Mouse (Mus musculus): ENCODE results near the gene Ifna15. TPM values are rescaled to one million over a fixed set of nuclear protein-coding genes. Genes with fewer than 3 reads are reported as not detected.

The Ifna15 gene
- polyA plus RNA-seq, 1 experiment, result not detected

GRCm38 (mm10) chr4:88533499-88533898, 24.5 kb downstream of the Ifna15 start:
- 94% methylated on average over 2 of the region's 2 CpGs for WGBS
- Histone ChIP-seq H3K27ac (ENCODE audit: control insufficient read depth, insufficient read depth, low read length) (no peak overlapping the region), H3K36me3 (ENCODE audit: control insufficient read depth, insufficient read depth, low read length) (no peaks in the 10 kb centered on the region), H3K4me1 (replicated peaks; ENCODE audit: control insufficient read depth, insufficient read depth, low read length) (peaks cover 3% of the 10 kb centered on the region; the same call in 1 of the 2 replicates), H3K27me3 (ENCODE audit: control insufficient read depth, insufficient read depth, low read length) (no peaks in the 10 kb centered on the region), H3K4me3 (ENCODE audit: control insufficient read depth, insufficient read depth, low read length) (no peak overlapping the region)
- TF ChIP-seq CTCF (IDR thresholded peaks at IDR 0.05; ENCODE audit: borderline replicate concordance, control insufficient read depth, extremely low read depth, insufficient read depth, low read length, poor library complexity) (no peak), POLR2A (IDR thresholded peaks at IDR 0.05; ENCODE audit: control insufficient read depth, extremely low read depth, insufficient read depth, low read length, poor library complexity) (no peak)
- DNase-seq, result no peak

DNA sequence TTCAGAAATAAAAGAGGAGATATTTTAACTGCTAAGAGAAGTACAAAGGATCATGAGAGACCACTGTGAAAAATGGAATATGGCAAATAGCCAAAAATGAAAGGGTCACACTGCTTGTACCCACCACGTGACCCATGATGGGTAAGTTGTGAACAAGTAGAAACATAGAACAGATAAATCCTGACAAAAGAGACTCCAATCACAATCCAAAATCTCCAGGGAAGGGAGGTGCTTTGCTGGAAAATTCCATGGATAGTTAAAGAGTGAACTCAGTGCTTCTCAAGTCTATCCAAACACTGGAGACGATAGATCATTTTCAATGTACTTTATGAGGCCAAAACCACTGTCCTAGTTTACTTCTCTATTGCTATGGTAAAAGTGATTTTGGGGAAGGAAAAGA, 27.2 kb downstream of the Ifna15 start:
- Histone ChIP-seq H3K4me3 (ENCODE audit: control insufficient read depth, insufficient read depth, low read length) (no peak overlapping the region), H3K27me3 (ENCODE audit: control insufficient read depth, insufficient read depth, low read length) (no peaks in the 10 kb centered on the region), H3K27ac (ENCODE audit: control insufficient read depth, insufficient read depth, low read length) (no peak overlapping the region), H3K36me3 (ENCODE audit: control insufficient read depth, insufficient read depth, low read length) (no peaks in the 10 kb centered on the region), H3K4me1 (replicated peaks; ENCODE audit: control insufficient read depth, insufficient read depth, low read length) (no peaks in the 10 kb centered on the region)
- 94% methylated on average over 2 of the region's 2 CpGs for WGBS
- DNase-seq, result no peak
- TF ChIP-seq POLR2A (IDR thresholded peaks at IDR 0.05; ENCODE audit: control insufficient read depth, extremely low read depth, insufficient read depth, low read length, poor library complexity) (no peak), CTCF (IDR thresholded peaks at IDR 0.05; ENCODE audit: borderline replicate concordance, control insufficient read depth, extremely low read depth, insufficient read depth, low read length, poor library complexity) (no peak)

DNA sequence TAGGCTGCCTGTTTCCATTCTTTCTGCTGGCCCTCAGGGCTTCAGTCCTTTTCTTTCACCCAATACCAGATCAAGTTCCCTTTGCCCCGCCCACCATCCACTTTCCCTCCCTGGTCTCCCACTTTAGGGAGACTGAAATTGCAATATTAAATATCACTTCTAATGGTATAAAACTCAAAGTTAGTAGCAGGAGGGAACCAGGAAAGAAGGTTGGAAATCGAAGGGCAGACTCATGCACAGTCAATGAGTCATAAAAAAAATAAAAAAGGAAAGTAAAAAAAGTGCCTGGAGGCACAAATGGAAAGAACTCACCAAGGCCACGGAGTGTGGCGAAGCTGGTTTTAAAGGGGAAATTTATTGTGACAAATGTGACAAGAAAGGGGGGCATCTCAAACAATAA, 27.8 kb downstream of the Ifna15 start:
- Histone ChIP-seq H3K27ac (ENCODE audit: control insufficient read depth, insufficient read depth, low read length) (no peak overlapping the region), H3K27me3 (ENCODE audit: control insufficient read depth, insufficient read depth, low read length) (no peaks in the 10 kb centered on the region), H3K36me3 (ENCODE audit: control insufficient read depth, insufficient read depth, low read length) (no peaks in the 10 kb centered on the region), H3K4me3 (ENCODE audit: control insufficient read depth, insufficient read depth, low read length) (no peak overlapping the region), H3K4me1 (replicated peaks; ENCODE audit: control insufficient read depth, insufficient read depth, low read length) (no peaks in the 10 kb centered on the region)
- TF ChIP-seq CTCF (IDR thresholded peaks at IDR 0.05; ENCODE audit: borderline replicate concordance, control insufficient read depth, extremely low read depth, insufficient read depth, low read length, poor library complexity), result no peak
- no peak for TF ChIP-seq POLR2A (IDR thresholded peaks at IDR 0.05; ENCODE audit: control insufficient read depth, extremely low read depth, insufficient read depth, low read length, poor library complexity)
- no peak for DNase-seq
- WGBS, result 87% methylated on average over 4 of the region's 4 CpGs

DNA sequence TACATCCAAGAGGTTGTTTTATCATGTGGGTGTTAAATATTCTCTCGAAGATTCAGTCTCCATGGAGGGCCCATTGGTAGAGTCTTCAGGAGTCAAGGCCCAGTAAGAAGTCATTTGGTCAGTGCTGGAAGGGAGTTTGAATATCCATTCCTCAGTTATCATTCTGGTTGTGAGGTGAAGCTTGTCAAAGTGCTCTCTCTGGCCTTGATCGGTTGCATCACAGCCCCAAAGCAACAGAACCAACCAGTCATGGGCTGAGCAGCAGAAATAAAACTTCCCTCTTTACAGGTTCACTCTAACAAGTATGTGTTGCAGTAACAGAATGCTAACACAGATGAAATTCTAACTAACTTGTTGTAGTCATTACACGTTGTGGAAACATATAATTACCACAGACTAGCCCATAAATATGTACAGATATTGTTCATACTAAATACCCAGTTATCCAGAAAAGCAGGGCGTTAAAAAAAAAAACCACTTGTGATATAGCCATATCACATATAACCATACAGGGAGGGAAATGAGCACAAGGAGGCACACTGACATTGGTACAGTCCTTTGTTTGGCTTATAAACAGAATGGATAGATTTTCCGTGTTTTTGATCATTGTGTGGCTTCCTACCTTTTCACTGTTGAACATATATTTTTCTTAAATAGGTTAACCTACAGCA, 31.5 kb downstream of the Ifna15 start:
- TF ChIP-seq CTCF (IDR thresholded peaks at IDR 0.05; ENCODE audit: borderline replicate concordance, control insufficient read depth, extremely low read depth, insufficient read depth, low read length, poor library complexity) (no peak), POLR2A (IDR thresholded peaks at IDR 0.05; ENCODE audit: control insufficient read depth, extremely low read depth, insufficient read depth, low read length, poor library complexity) (no peak)
- Histone ChIP-seq H3K4me1 (replicated peaks; ENCODE audit: control insufficient read depth, insufficient read depth, low read length) (no peaks in the 10 kb centered on the region), H3K4me3 (ENCODE audit: control insufficient read depth, insufficient read depth, low read length) (no peak overlapping the region), H3K27me3 (ENCODE audit: control insufficient read depth, insufficient read depth, low read length) (no peaks in the 10 kb centered on the region), H3K36me3 (ENCODE audit: control insufficient read depth, insufficient read depth, low read length) (no peaks in the 10 kb centered on the region), H3K27ac (ENCODE audit: control insufficient read depth, insufficient read depth, low read length) (no peak overlapping the region)
- 94% methylated on average over 5 of the region's 5 CpGs for WGBS
- no peak for DNase-seq

DNA sequence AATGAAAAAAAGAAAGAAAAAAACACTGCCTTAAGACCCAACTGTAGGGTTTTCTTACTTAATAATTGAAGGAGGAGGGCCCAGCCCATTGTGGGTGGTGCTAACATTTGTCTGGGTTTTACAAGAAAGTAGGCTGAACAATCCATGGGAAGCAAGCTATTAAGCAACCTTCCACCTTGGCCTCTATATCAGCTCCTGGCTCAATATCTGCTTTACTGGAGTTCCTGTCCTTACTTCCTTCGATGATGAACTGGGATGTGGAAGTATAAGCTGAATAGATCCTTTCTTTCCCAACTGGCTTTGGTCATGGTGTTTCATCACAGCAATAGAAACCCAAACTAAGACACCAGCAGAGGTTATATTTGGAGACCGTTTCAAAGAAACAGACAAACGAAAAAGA, 32.7 kb downstream of the Ifna15 start:
- TF ChIP-seq POLR2A (IDR thresholded peaks at IDR 0.05; ENCODE audit: control insufficient read depth, extremely low read depth, insufficient read depth, low read length, poor library complexity) (no peak), CTCF (IDR thresholded peaks at IDR 0.05; ENCODE audit: borderline replicate concordance, control insufficient read depth, extremely low read depth, insufficient read depth, low read length, poor library complexity) (no peak)
- Histone ChIP-seq H3K27me3 (ENCODE audit: control insufficient read depth, insufficient read depth, low read length) (no peaks in the 10 kb centered on the region), H3K27ac (ENCODE audit: control insufficient read depth, insufficient read depth, low read length) (no peak overlapping the region), H3K4me1 (replicated peaks; ENCODE audit: control insufficient read depth, insufficient read depth, low read length) (no peaks in the 10 kb centered on the region), H3K36me3 (ENCODE audit: control insufficient read depth, insufficient read depth, low read length) (no peaks in the 10 kb centered on the region), H3K4me3 (ENCODE audit: control insufficient read depth, insufficient read depth, low read length) (no peak overlapping the region)
- DNase-seq, result no peak
- 92% methylated on average over 3 of the region's 3 CpGs for WGBS

- DNase-seq, result peak; percentile 3
- no peak overlapping the region for H3K27ac ChIP-seq (ENCODE audit: control insufficient read depth, insufficient read depth, low read length)
- H3K36me3 ChIP-seq (ENCODE audit: control insufficient read depth, insufficient read depth, low read length), result no peaks in the 10 kb centered on the region
- H3K4me3 ChIP-seq (ENCODE audit: control insufficient read depth, insufficient read depth, low read length), result no peak overlapping the region
- H3K27me3 ChIP-seq (ENCODE audit: control insufficient read depth, insufficient read depth, low read length), result no peaks in the 10 kb centered on the region
- TF ChIP-seq POLR2A (IDR thresholded peaks at IDR 0.05; ENCODE audit: control insufficient read depth, extremely low read depth, insufficient read depth, low read length, poor library complexity), result no peak
- no peak for TF ChIP-seq CTCF (IDR thresholded peaks at IDR 0.05; ENCODE audit: borderline replicate concordance, control insufficient read depth, extremely low read depth, insufficient read depth, low read length, poor library complexity)
- no peaks in the 10 kb centered on the region for H3K4me1 ChIP-seq (replicated peaks; ENCODE audit: control insufficient read depth, insufficient read depth, low read length)
Observed at GRCm38 (mm10) chr4:88523241-88523640, 34.8 kb downstream of the Ifna15 start.

- H3K36me3 ChIP-seq (ENCODE audit: control insufficient read depth, insufficient read depth, low read length), result no peaks in the 10 kb centered on the region
- no peak within 1 kb of the TSS for H3K4me3 ChIP-seq (ENCODE audit: control insufficient read depth, insufficient read depth, low read length)
- no peak for TF ChIP-seq POLR2A (IDR thresholded peaks at IDR 0.05; ENCODE audit: control insufficient read depth, extremely low read depth, insufficient read depth, low read length, poor library complexity)
- TF ChIP-seq CTCF (IDR thresholded peaks at IDR 0.05; ENCODE audit: borderline replicate concordance, control insufficient read depth, extremely low read depth, insufficient read depth, low read length, poor library complexity), result no peak
- DNase-seq, result no peak
- no peaks in the 10 kb centered on the region for H3K27me3 ChIP-seq (ENCODE audit: control insufficient read depth, insufficient read depth, low read length)
- WGBS, result 91% methylated on average over 4 of the region's 4 CpGs
- H3K4me1 ChIP-seq (replicated peaks; ENCODE audit: control insufficient read depth, insufficient read depth, low read length), result no peaks in the 10 kb centered on the region
- H3K27ac ChIP-seq (ENCODE audit: control insufficient read depth, insufficient read depth, low read length), result no peak within 1 kb of the TSS
Observed at GRCm38 (mm10) chr4:88522674-88523073, 35.4 kb downstream of the Ifna15 start, which contains the start of gene Ifnb1. TSS of gene Ifnb1 (minus strand) at chr4:88522774.
